Mouse (Mus musculus): ENCODE results near the gene Tcf7l2. TPM values are rescaled to one million over a fixed set of nuclear protein-coding genes. Genes with fewer than 3 reads are reported as not detected.
A peak's percentile ranks its signal among the peaks of the same experiment; 100 is the strongest.

The Tcf7l2 gene
- total RNA-seq, 2 experiments from 2014 or later, result 0.61 to 8.4 TPM

DNA sequence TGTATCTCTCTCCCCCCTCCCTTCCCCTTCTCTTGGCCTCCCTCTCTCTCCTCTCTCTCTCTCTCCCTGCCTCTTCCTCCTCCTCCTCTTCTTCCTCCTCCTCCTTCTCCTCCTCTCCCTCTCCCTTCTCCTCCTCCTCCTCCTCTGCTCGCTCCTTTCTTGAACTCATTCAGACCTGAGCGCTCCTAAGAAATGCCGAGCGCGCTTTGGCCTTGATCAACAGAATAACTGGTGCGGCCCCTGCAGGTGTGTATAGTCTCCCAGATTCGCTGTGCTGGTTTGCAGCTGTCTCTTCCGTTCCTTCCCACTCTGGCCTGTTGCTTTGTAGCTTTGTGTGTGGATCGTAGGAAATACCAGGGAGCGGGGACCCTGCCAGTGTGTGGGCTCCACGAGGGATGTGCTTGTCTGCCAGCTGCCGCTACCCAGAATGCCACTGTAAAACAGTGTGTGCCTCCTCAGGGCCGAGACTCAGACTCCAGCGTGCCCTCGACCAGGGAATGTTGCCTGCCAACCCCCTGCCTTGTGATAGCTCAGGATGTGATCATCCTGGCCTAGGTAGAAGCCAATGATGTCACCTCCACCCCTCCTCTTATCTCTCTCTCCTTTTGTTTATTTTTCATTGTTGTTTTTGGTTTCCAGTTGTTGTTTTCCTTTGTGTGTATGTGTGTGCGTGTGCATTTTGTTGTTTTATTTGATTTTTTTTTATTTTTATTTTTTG is 184.3 kb downstream of the Tcf7l2 start:
- ATAC-seq (replicated peaks; ENCODE audit: low FRiP score, poor library complexity, severe bottlenecking), result peak; percentile 62

- ATAC-seq (replicated peaks; ENCODE audit: low FRiP score, poor library complexity, severe bottlenecking), result no peak
These were observed 185.4 kb downstream of the Tcf7l2 start for GRCm38 (mm10) chr19:55926858-55927673.

GRCm38 (mm10) chr19:55927674-55928061 is 186.0 kb downstream of the Tcf7l2 start:
- ATAC-seq (replicated peaks; ENCODE audit: low FRiP score, poor library complexity, severe bottlenecking), result no peak

DNA sequence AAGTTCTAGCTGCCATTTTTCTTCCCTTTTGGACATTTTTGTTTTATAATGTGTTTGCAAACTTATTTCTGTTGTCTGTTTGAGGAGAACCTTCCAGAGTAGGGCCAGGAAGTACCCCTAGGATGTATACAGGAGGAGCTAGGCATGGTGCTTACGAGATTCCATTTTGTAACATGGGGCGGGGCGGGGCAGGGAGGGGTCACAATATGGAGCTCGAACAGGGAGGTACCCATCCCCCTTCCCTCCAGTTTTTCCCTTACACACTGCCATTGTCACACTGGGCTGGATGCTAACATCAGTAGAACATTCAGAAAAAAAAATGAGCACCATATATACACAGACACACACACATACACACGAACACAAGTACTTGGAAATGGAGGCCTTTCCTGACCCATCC is 187.1 kb downstream of the Tcf7l2 start:
- no peak for ATAC-seq (replicated peaks; ENCODE audit: low FRiP score, poor library complexity, severe bottlenecking)

DNA sequence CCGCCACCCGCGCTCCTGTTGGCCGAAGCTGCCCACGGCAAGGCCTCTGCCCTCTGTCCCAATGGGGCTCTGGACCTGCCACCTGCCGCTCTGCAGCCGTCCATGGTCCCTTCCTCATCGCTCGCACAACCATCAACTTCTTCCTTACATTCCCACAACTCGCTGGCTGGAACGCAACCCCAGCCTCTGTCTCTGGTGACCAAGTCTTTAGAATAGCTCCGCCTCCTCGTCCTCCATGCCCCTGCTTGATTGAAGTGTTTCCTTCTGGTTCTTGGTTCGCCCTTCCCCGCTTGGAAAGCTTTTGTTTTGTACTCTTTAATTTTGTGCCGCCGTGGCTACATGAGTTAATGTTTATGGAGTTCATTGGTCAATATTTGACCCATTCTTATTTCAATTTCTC is 190.0 kb downstream of the Tcf7l2 start:
- ATAC-seq (replicated peaks; ENCODE audit: low FRiP score, poor library complexity, severe bottlenecking), result no peak

DNA sequence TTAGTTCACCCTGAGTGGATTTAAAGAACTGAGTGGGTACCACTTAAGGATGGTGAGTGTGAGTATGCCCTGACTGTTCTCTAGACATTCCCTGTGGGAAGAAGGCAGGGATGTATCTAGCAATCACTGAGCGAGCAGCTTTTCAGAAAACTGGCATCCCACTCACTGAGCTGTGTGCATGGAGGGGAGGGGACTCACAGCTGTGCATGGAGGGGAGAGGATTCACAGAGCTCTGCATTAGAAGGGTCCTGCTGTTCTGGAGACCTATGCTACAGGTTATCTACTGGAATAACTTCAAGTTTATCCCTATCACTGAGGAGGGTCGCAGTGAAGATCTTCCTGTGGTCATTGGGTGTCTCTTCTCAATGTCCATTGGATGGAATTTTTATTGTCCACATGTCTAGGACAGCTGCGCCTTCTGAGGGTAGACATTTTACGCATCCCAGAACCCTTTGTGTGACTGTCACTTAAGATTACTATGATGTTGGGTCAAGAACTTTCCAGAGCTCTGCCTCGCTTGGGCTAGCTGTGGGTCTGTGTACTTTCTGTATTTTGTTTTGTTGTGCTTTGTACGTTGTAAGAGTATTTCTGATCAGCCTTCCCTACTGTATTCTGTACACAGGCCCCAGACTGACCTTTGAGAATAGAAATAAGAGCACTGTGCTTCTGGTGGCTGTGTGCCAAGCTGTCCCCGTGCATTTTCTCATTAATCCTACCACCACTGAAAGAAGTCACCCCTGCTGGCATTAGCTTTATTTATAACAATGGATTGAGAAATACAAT is 192.5 kb downstream of the Tcf7l2 start:
- no peak for ATAC-seq (replicated peaks; ENCODE audit: low FRiP score, poor library complexity, severe bottlenecking)

GRCm38 (mm10) chr19:55934730-55935003 is 193.0 kb downstream of the Tcf7l2 start:
- ATAC-seq (replicated peaks; ENCODE audit: low FRiP score, poor library complexity, severe bottlenecking), result no peak

DNA sequence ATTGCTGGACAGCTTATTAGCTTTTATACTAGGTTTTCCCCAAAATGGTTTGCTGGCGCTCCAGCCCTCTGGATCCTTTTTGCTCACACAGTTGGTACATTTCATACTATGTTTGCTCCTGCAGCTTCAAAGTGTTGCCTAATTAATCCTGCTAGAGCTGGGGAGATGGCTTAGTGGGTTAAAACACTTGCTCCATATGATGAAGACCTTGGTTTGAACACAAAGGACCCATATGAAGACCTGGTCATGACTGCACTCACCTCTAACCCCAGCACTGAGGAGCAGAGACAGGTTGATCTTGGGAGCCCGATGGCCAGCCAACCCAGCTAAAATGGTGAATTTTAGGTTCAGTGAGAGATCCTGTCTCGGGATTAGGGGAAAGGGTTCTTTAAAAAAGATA is 195.4 kb downstream of the Tcf7l2 start:
- no peak for ATAC-seq (replicated peaks; ENCODE audit: low FRiP score, poor library complexity, severe bottlenecking)

DNA sequence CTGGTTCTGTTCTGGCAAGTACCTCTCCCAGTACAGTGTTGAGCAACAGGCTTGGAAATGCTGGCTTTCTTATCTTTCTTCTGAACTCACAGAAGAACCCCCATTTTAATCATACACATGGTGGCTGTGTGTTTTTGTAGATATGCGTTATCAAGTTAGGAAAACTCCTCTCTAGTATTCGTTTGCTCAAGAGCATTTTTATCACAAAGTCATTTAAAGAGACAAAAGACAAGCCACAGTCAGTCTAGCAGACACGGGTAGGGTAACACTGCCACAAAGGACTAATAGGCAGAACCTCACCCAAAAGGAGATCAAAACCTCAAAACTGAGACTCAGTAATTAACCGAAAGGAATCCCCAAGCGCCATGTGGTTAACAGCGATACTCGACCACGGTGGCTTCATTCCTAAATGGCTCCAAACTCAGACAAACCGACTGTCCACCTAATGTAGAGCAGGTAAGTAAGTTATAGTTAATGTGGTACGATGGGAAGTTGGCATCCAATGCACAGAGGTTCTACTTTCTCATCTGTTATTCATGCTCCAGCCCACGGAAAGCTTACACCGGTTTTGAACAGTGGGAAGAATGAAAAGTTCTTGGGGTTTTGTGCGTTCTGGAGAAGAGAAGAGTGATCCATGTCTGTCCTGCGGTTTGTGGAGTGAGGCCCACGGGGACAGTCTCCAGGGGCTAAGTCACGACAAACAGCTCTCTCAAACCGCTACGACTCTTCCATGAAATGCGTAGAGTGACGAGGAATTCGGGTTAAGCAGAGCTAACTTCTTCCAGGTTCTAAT is 196.8 kb downstream of the Tcf7l2 start:
- peak; percentile 55 for ATAC-seq (replicated peaks; ENCODE audit: low FRiP score, poor library complexity, severe bottlenecking)

- peak; percentile 52 for ATAC-seq (replicated peaks; ENCODE audit: low FRiP score, poor library complexity, severe bottlenecking)
These were observed 197.5 kb downstream of the Tcf7l2 start for GRCm38 (mm10) chr19:55939090-55939489.

DNA sequence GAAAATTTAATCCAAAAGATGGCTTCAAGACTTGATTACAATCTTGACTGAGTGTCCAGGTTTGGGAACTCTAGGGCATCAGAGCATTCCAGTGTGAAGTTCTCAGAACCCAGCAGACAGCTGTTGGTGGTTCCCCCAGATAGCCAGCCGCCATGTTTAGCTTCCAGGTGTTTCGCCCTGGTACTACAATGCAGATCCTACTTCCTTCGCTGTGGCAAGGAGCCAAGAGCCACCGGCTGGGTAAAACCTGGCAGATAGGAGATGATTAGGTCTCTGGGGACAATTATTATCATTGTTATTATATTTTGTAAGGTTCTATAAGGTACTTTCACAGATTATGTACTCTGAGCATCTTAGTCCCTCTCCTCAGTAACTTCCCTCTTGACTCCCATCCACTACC is 198.1 kb downstream of the Tcf7l2 start:
- ATAC-seq (replicated peaks; ENCODE audit: low FRiP score, poor library complexity, severe bottlenecking), result no peak

GRCm38 (mm10) chr19:55940538-55941252 is 199.1 kb downstream of the Tcf7l2 start:
- no peak for ATAC-seq (replicated peaks; ENCODE audit: low FRiP score, poor library complexity, severe bottlenecking)

- peak; percentile 82 for ATAC-seq (replicated peaks; ENCODE audit: low FRiP score, poor library complexity, severe bottlenecking)
These were observed 199.9 kb downstream of the Tcf7l2 start for GRCm38 (mm10) chr19:55941253-55942125.

DNA sequence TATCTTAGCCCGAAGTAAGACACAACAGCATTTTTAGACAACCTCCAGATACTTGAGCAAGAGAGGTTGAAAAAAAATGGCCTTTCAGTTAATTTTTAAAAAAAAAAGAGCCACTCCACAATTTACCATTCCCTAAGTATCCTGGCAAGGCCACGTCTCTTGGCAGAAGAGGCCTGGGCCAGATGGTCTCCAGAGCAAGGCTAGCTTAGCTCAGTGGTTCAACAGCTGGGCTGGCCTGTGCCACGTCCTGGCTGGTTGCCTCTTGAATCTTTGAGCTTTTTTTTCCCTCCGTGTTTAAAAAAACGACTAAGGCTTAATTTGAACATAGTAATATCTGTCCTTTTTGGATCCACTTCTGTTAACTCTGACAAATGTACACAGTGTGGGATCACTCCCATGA is 209.8 kb downstream of the Tcf7l2 start:
- no peak for ATAC-seq (replicated peaks; ENCODE audit: low FRiP score, poor library complexity, severe bottlenecking)

DNA sequence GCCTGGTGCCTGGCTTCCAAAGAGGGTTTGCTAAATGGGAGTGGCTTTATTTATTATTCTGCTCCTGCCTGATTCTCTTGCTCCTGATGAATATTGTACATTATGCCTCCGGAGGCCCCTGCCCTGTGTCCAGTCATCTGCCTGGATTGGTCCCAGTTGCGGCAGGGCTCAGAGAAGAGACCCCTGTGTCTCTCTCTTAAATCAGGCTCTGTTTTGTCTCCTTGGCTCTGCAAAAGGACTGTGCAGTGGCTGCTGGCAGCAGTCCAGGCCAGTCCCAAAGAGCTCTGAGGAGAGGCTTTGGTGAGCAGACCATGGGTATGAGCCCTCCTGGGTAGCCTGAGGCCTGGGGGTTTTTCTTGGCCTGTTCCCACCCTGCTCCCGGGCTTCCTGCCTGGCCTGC is 211.6 kb downstream of the Tcf7l2 start:
- ATAC-seq (replicated peaks; ENCODE audit: low FRiP score, poor library complexity, severe bottlenecking), result no peak

DNA sequence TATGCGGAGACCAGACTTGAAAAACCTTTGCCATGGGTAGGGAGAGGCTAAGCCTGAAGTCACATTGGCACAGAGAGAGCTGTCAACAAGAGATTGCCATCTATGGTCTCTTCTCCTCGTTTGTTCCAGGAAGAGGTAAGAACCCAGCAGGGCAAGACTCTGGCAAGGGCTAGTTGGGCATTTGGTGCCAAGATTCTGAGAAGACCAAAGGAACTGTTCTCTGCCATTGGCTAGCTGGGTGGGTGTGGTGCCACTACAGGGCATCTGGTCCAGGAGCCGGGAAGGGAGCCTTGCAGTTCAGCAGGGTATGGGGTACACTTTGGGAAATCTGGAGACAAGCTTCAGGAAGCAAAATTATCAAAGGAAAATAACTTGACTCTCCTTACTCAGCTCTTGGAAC is 213.5 kb downstream of the Tcf7l2 start:
- ATAC-seq (replicated peaks; ENCODE audit: low FRiP score, poor library complexity, severe bottlenecking), result no peak

- ATAC-seq (replicated peaks; ENCODE audit: low FRiP score, poor library complexity, severe bottlenecking), result no peak
These were observed 215.1 kb downstream of the Tcf7l2 start for GRCm38 (mm10) chr19:55956745-55957144.

- ATAC-seq (replicated peaks; ENCODE audit: low FRiP score, poor library complexity, severe bottlenecking), result no peak
These were observed 222.8 kb downstream of the Tcf7l2 start for GRCm38 (mm10) chr19:55964421-55964820.
